Mouse (Mus musculus): ENCODE measurements around the gene Stox1.

DNA sequence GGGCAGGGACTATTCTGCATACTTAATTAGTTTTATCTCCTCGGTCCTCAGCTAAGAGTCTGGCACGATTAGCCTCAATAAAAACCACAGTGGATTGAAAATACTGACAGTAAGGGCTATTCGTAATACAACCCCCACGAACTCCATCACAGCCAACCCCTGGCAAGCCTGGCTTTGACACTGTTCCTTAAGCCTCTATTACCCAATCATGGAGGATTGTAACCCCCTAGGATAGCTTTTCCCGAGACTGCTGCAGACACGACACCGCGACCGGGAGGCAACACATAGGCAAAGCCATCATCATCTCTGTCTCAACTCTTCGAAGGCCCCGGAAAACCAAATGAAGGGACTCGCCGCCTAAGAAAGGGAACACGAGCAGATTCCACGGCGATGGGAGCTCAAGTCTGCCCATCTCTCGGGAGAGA is 75.6 kb downstream of the Stox1 start:
- TF ChIP-seq CTCF (IDR thresholded peaks at IDR 0.05; ENCODE audit: low read depth) = no peak
- no peak for TF ChIP-seq EP300 (IDR thresholded peaks at IDR 0.05; ENCODE audit: low read depth)
